Mouse (Mus musculus): ENCODE results near the gene Osbpl9. TPM values are rescaled to one million over a fixed set of nuclear protein-coding genes. Genes with fewer than 3 reads are reported as not detected.
A peak's percentile ranks its signal among the peaks of the same experiment; 100 is the strongest.

Osbpl9 gene
- polyA plus RNA-seq, 1 experiment from 2014 or later: 57.2 TPM

- H3K36me3 ChIP-seq (ENCODE audit: control insufficient read depth, insufficient read depth): no peaks in the 10 kb centered on the region
- no peaks in the 10 kb centered on the region for H3K9me3 ChIP-seq (replicated peaks; ENCODE audit: control insufficient read depth, low read length)
- WGBS: 65% methylated on average over 9 of the region's 9 CpGs
- no peak for ATAC-seq (replicated peaks; ENCODE audit: extremely low read depth, insufficient read depth, low FRiP score)
- H3K4me2 ChIP-seq (ENCODE audit: low read depth, low read length): no peak overlapping the region
- no peak overlapping the region for H3K9ac ChIP-seq (ENCODE audit: low read length)
- H3K4me1 ChIP-seq (ENCODE audit: control insufficient read depth, insufficient read depth, low read length): no peaks in the 10 kb centered on the region
- no peak overlapping the region for H3K4me3 ChIP-seq (ENCODE audit: low read length)
- no peak overlapping the region for H3K27ac ChIP-seq (ENCODE audit: low read length)
- no peaks in the 10 kb centered on the region for H3K27me3 ChIP-seq (ENCODE audit: control insufficient read depth, insufficient read depth, low read length)
Measured at GRCm38 (mm10) chr4:109234806-109235350, 32.8 kb upstream of the Osbpl9 start.

- Histone ChIP-seq H3K27me3 (ENCODE audit: control insufficient read depth, insufficient read depth, low read length) (no peaks in the 10 kb centered on the region), H3K9ac (ENCODE audit: low read length) (no peak within 1 kb of the TSS), H3K4me1 (ENCODE audit: control insufficient read depth, insufficient read depth, low read length) (no peaks in the 10 kb centered on the region), H3K4me3 (ENCODE audit: low read length) (no peak within 1 kb of the TSS), H3K4me2 (ENCODE audit: low read depth, low read length) (no peak within 1 kb of the TSS), H3K36me3 (ENCODE audit: control insufficient read depth, insufficient read depth) (no peaks in the 10 kb centered on the region), H3K9me3 (replicated peaks; ENCODE audit: control insufficient read depth, low read length) (no peaks in the 10 kb centered on the region), H3K27ac (ENCODE audit: low read length) (no peak within 1 kb of the TSS)
- 70% methylated on average over 2 of the region's 2 CpGs for WGBS
- no peak for ATAC-seq (replicated peaks; ENCODE audit: extremely low read depth, insufficient read depth, low FRiP score)
Measured at GRCm38 (mm10) chr4:109234185-109234584, 32.1 kb upstream of the Osbpl9 start, which contains the start of gene Calr4. Calr4 (plus strand) TSS chr4:109234485.

GRCm38 (mm10) chr4:109229766-109230279, 27.8 kb upstream of the Osbpl9 start:
- no peak overlapping the region for H3K4me2 ChIP-seq (ENCODE audit: low read depth, low read length)
- H3K4me3 ChIP-seq (ENCODE audit: low read length): no peak overlapping the region
- H3K36me3 ChIP-seq (ENCODE audit: control insufficient read depth, insufficient read depth): no peaks in the 10 kb centered on the region
- H3K27ac ChIP-seq (ENCODE audit: low read length): no peak overlapping the region
- no peaks in the 10 kb centered on the region for H3K9me3 ChIP-seq (replicated peaks; ENCODE audit: control insufficient read depth, low read length)
- no peaks in the 10 kb centered on the region for H3K27me3 ChIP-seq (ENCODE audit: control insufficient read depth, insufficient read depth, low read length)
- H3K4me1 ChIP-seq (ENCODE audit: control insufficient read depth, insufficient read depth, low read length): peaks cover 9% of the 10 kb centered on the region
- H3K9ac ChIP-seq (ENCODE audit: low read length): no peak overlapping the region
- 40% methylated on average over 7 of the region's 7 CpGs for WGBS
- ATAC-seq (replicated peaks; ENCODE audit: extremely low read depth, insufficient read depth, low FRiP score): no peak

GRCm38 (mm10) chr4:109226071-109226470, 24.0 kb upstream of the Osbpl9 start:
- Histone ChIP-seq H3K9ac (ENCODE audit: low read length) (no peak overlapping the region), H3K36me3 (ENCODE audit: control insufficient read depth, insufficient read depth) (no peaks in the 10 kb centered on the region), H3K27ac (ENCODE audit: low read length) (no peak overlapping the region), H3K27me3 (ENCODE audit: control insufficient read depth, insufficient read depth, low read length) (no peaks in the 10 kb centered on the region), H3K4me1 (ENCODE audit: control insufficient read depth, insufficient read depth, low read length) (peaks cover 9% of the 10 kb centered on the region), H3K9me3 (replicated peaks; ENCODE audit: control insufficient read depth, low read length) (no peaks in the 10 kb centered on the region), H3K4me2 (ENCODE audit: low read depth, low read length) (no peak overlapping the region), H3K4me3 (ENCODE audit: low read length) (no peak overlapping the region)
- peak; percentile 46; the same call in 1 of the 2 replicates for ATAC-seq (replicated peaks; ENCODE audit: extremely low read depth, insufficient read depth, low FRiP score)
- WGBS: 46% methylated on average over 5 of the region's 5 CpGs

- no peak; the same call in 1 of the 2 replicates for ATAC-seq (replicated peaks; ENCODE audit: extremely low read depth, insufficient read depth, low FRiP score)
Measured at GRCm38 (mm10) chr4:109225606-109226005, 23.5 kb upstream of the Osbpl9 start.

GRCm38 (mm10) chr4:109224762-109225552, 22.9 kb upstream of the Osbpl9 start:
- Histone ChIP-seq H3K9ac (ENCODE audit: low read length) (no peak overlapping the region), H3K36me3 (ENCODE audit: control insufficient read depth, insufficient read depth) (no peaks in the 10 kb centered on the region), H3K4me1 (ENCODE audit: control insufficient read depth, insufficient read depth, low read length) (peaks cover 13% of the 10 kb centered on the region), H3K4me3 (ENCODE audit: low read length) (no peak overlapping the region), H3K27me3 (ENCODE audit: control insufficient read depth, insufficient read depth, low read length) (no peaks in the 10 kb centered on the region), H3K9me3 (replicated peaks; ENCODE audit: control insufficient read depth, low read length) (no peaks in the 10 kb centered on the region), H3K27ac (ENCODE audit: low read length) (peak overlapping the region; percentile 58), H3K4me2 (ENCODE audit: low read depth, low read length) (no peak overlapping the region)
- 45% methylated on average over 13 of the region's 13 CpGs for WGBS
- peak; percentile 76 for ATAC-seq (replicated peaks; ENCODE audit: extremely low read depth, insufficient read depth, low FRiP score)

More at GRCm38 (mm10) chr4:109225606-109226005, 23.5 kb upstream of the Osbpl9 start:
- Histone ChIP-seq H3K27me3 (ENCODE audit: control insufficient read depth, insufficient read depth, low read length) (no peaks in the 10 kb centered on the region), H3K9me3 (replicated peaks; ENCODE audit: control insufficient read depth, low read length) (no peaks in the 10 kb centered on the region), H3K27ac (ENCODE audit: low read length) (peak overlapping the region; percentile 58), H3K36me3 (ENCODE audit: control insufficient read depth, insufficient read depth) (no peaks in the 10 kb centered on the region), H3K4me1 (ENCODE audit: control insufficient read depth, insufficient read depth, low read length) (peaks cover 10% of the 10 kb centered on the region), H3K4me2 (ENCODE audit: low read depth, low read length) (no peak overlapping the region), H3K4me3 (ENCODE audit: low read length) (no peak overlapping the region), H3K9ac (ENCODE audit: low read length) (no peak overlapping the region)
- 52% methylated on average over 6 of the region's 6 CpGs for WGBS

- H3K27me3 ChIP-seq (ENCODE audit: control insufficient read depth, insufficient read depth, low read length): no peaks in the 10 kb centered on the region
- H3K9ac ChIP-seq (ENCODE audit: low read length): no peak overlapping the region
- H3K4me2 ChIP-seq (ENCODE audit: low read depth, low read length): no peak overlapping the region
- ATAC-seq (replicated peaks; ENCODE audit: extremely low read depth, insufficient read depth, low FRiP score): no peak
- 43% methylated on average over 3 of the region's 3 CpGs for WGBS
- no peak overlapping the region for H3K4me3 ChIP-seq (ENCODE audit: low read length)
- no peaks in the 10 kb centered on the region for H3K36me3 ChIP-seq (ENCODE audit: control insufficient read depth, insufficient read depth)
- H3K4me1 ChIP-seq (ENCODE audit: control insufficient read depth, insufficient read depth, low read length): peaks cover 13% of the 10 kb centered on the region
- no peak overlapping the region for H3K27ac ChIP-seq (ENCODE audit: low read length)
- H3K9me3 ChIP-seq (replicated peaks; ENCODE audit: control insufficient read depth, low read length): no peaks in the 10 kb centered on the region
Measured at GRCm38 (mm10) chr4:109222001-109222400, 19.9 kb upstream of the Osbpl9 start.

- Histone ChIP-seq H3K27ac (ENCODE audit: low read length) (no peak overlapping the region), H3K4me2 (ENCODE audit: low read depth, low read length) (no peak overlapping the region), H3K36me3 (ENCODE audit: control insufficient read depth, insufficient read depth) (no peaks in the 10 kb centered on the region), H3K4me3 (ENCODE audit: low read length) (no peak overlapping the region), H3K9me3 (replicated peaks; ENCODE audit: control insufficient read depth, low read length) (no peaks in the 10 kb centered on the region), H3K27me3 (ENCODE audit: control insufficient read depth, insufficient read depth, low read length) (no peaks in the 10 kb centered on the region), H3K4me1 (ENCODE audit: control insufficient read depth, insufficient read depth, low read length) (peaks cover 11% of the 10 kb centered on the region), H3K9ac (ENCODE audit: low read length) (no peak overlapping the region)
- ATAC-seq (replicated peaks; ENCODE audit: extremely low read depth, insufficient read depth, low FRiP score): no peak
- 57% methylated on average over 14 of the region's 14 CpGs for WGBS
Measured at GRCm38 (mm10) chr4:109220441-109220940, 18.4 kb upstream of the Osbpl9 start.

- no peak for ATAC-seq (replicated peaks; ENCODE audit: extremely low read depth, insufficient read depth, low FRiP score)
- 0 out of 2 replicates have a peak, but pooled peaks cover 4% of the 10 kb centered on the region for H3K4me1 ChIP-seq (ENCODE audit: control insufficient read depth, insufficient read depth, low read length)
- H3K4me3 ChIP-seq (ENCODE audit: low read length): no peak overlapping the region
- no peak overlapping the region for H3K9ac ChIP-seq (ENCODE audit: low read length)
- no peak overlapping the region for H3K27ac ChIP-seq (ENCODE audit: low read length)
- no peak overlapping the region for H3K4me2 ChIP-seq (ENCODE audit: low read depth, low read length)
- H3K36me3 ChIP-seq (ENCODE audit: control insufficient read depth, insufficient read depth): no peaks in the 10 kb centered on the region
- 77% methylated on average over 7 of the region's 7 CpGs for WGBS
- H3K27me3 ChIP-seq (ENCODE audit: control insufficient read depth, insufficient read depth, low read length): no peaks in the 10 kb centered on the region
- no peaks in the 10 kb centered on the region for H3K9me3 ChIP-seq (replicated peaks; ENCODE audit: control insufficient read depth, low read length)
Measured at GRCm38 (mm10) chr4:109218008-109218407, 15.9 kb upstream of the Osbpl9 start.

Data from heart, embryonic 16.5 days (tissue).